Mouse (Mus musculus) heart, embryonic 15.5 days (tissue): ENCODE measurements around the gene Scaper. TPM values are rescaled to one million over a fixed set of nuclear protein-coding genes. Genes with fewer than 3 reads are reported as not detected.
A peak's percentile ranks its signal among the peaks of the same experiment; 100 is the strongest.

Experiments used
- ATAC-seq: fragments of 200-750 bp; cut with Nextera tagmentation; replicated peaks from 2 replicates; pipeline ENCODE4 v1.8.0; 2017; ENCODE audit warnings: low read depth, moderate TSS enrichment; ENCODE audit not compliant: insufficient number of reproducible peaks, insufficient read depth, low FRiP score
- H3K27ac ChIP-seq: fragments of 300-500 bp; sonication (generic); 2 replicates; pipeline ENCODE4 v1.5.1; 2015; ENCODE audit warnings: mild to moderate bottlenecking, inconsistent platforms
- H3K27me3 ChIP-seq: fragments of 300-500 bp; sonication (generic); 2 replicates; pipeline ENCODE4 v1.6.1; 2015; ENCODE audit warnings: inconsistent platforms
- H3K36me3 ChIP-seq: fragments of 300-500 bp; sonication (generic); 2 replicates; pipeline ENCODE4 v1.6.1; 2015; ENCODE audit warnings: mild to moderate bottlenecking, inconsistent platforms
- H3K4me1 ChIP-seq: fragments of 300-500 bp; sonication (generic); replicated peaks from 2 replicates; pipeline ENCODE4 v1.6.1; 2015; ENCODE audit warnings: inconsistent platforms
- H3K4me2 ChIP-seq: fragments of 300-500 bp; sonication (generic); 2 replicates; pipeline ENCODE4 v1.6.1; 2015; ENCODE audit warnings: inconsistent platforms, mild to moderate bottlenecking, moderate library complexity
- H3K4me3 ChIP-seq: fragments of 300-500 bp; sonication (generic); 2 replicates; pipeline ENCODE4 v1.5.1; 2015; ENCODE audit warnings: mild to moderate bottlenecking, inconsistent platforms
- H3K9ac ChIP-seq: fragments of 300-500 bp; sonication (generic); 2 replicates; pipeline ENCODE4 v1.6.1; 2015; ENCODE audit warnings: mild to moderate bottlenecking, inconsistent platforms
- H3K9me3 ChIP-seq: fragments of 300-500 bp; sonication (generic); replicated peaks from 2 replicates; pipeline ENCODE4 v1.6.1; 2016; ENCODE audit warnings: inconsistent platforms
- WGBS: fragments of 180-500 bp; shearing (Covaris S2); methylation state at CpG from one replicate; pipeline ENCODE4 v1.1.7; 2015; ENCODE audit warnings: mixed read lengths; 5-methylcytosine and 5-hydroxymethylcytosine counted together
- polyA plus RNA-seq: library from polyadenylated mRNA; unstranded; fragments of >200 nt; fragmentation: Nextera tagmentation; extraction: Ambion mirVana; gene quantifications from 2 replicates; pipeline ENCODE4 v1.2.1, GENCODE M21; 2015

Gene Scaper
- polyA plus RNA-seq: 8.4 and 8.5 TPM in 2 replicates

GRCm38 (mm10) chr9:55937664-55938617 is at the start of gene Scaper:
TSS of gene Scaper (minus strand) at chr9:55938119.
- Histone ChIP-seq H3K36me3 (no peaks in the 10 kb centered on the region), H3K4me2 (peak within 1 kb of the TSS; percentile 79), H3K4me3 (peak within 1 kb of the TSS; percentile 86), H3K27me3 (no peaks in the 10 kb centered on the region), H3K9me3 (no peaks in the 10 kb centered on the region), H3K4me1 (peaks cover 12% of the 10 kb centered on the region), H3K27ac (peak within 1 kb of the TSS; percentile 84), H3K9ac (peak within 1 kb of the TSS; percentile 88)
- peak; percentile 99 for ATAC-seq
- WGBS: under 1% methylated on average over 60 of the region's 60 CpGs

GRCm38 (mm10) chr9:55946819-55947218 is 8.9 kb upstream of the Scaper start:
- WGBS: 19% methylated on average over 1 of the region's 1 CpGs
- Histone ChIP-seq H3K27ac (no peak overlapping the region), H3K4me2 (no peak overlapping the region), H3K27me3 (no peaks in the 10 kb centered on the region), H3K9ac (no peak overlapping the region), H3K9me3 (no peaks in the 10 kb centered on the region), H3K36me3 (no peaks in the 10 kb centered on the region), H3K4me1 (no peaks in the 10 kb centered on the region), H3K4me3 (no peak overlapping the region)
- ATAC-seq: no peak

GRCm38 (mm10) chr9:55941356-55941755 is 3.4 kb upstream of the Scaper start:
- Histone ChIP-seq H3K9me3 (no peaks in the 10 kb centered on the region), H3K27me3 (no peaks in the 10 kb centered on the region), H3K4me3 (no peak overlapping the region), H3K4me2 (no peak overlapping the region), H3K9ac (no peak overlapping the region), H3K4me1 (peaks cover 12% of the 10 kb centered on the region), H3K27ac (no peak overlapping the region), H3K36me3 (no peaks in the 10 kb centered on the region)
- no peak for ATAC-seq

GRCm38 (mm10) chr9:55938618-55938985 is 683 bp upstream of the Scaper start:
- no peaks in the 10 kb centered on the region for H3K27me3 ChIP-seq
- H3K9me3 ChIP-seq: no peaks in the 10 kb centered on the region
- H3K4me2 ChIP-seq: peak overlapping the region; percentile 79
- H3K4me3 ChIP-seq: peak overlapping the region; percentile 86
- WGBS: 41% methylated on average over 6 of the region's 6 CpGs
- H3K27ac ChIP-seq: no peak overlapping the region
- ATAC-seq: no peak
- no peaks in the 10 kb centered on the region for H3K36me3 ChIP-seq
- peak overlapping the region; percentile 61 for H3K9ac ChIP-seq
- H3K4me1 ChIP-seq: peaks cover 12% of the 10 kb centered on the region

- Histone ChIP-seq H3K4me2 (peak overlapping the region; percentile 79), H3K36me3 (no peaks in the 10 kb centered on the region), H3K9ac (peak overlapping the region; percentile 88), H3K9me3 (no peaks in the 10 kb centered on the region), H3K27me3 (no peaks in the 10 kb centered on the region), H3K4me1 (peaks cover 12% of the 10 kb centered on the region), H3K4me3 (peak overlapping the region; percentile 86), H3K27ac (peak overlapping the region; percentile 44)
- ATAC-seq: no peak
- 41% methylated on average over 5 of the region's 5 CpGs for WGBS
These were observed 675 bp downstream of the Scaper start for GRCm38 (mm10) chr9:55937224-55937663.

- H3K9ac ChIP-seq: no peak overlapping the region
- 50% methylated on average over 1 of the region's 1 CpGs for whole genome bisulfite sequencing
- no peaks in the 10 kb centered on the region for H3K27me3 ChIP-seq
- H3K36me3 ChIP-seq: no peaks in the 10 kb centered on the region
- H3K4me3 ChIP-seq: no peak overlapping the region
- H3K9me3 ChIP-seq: no peaks in the 10 kb centered on the region
- peaks cover 6% of the 10 kb centered on the region; the same call in 1 of the 2 replicates for H3K4me1 ChIP-seq
- no peak overlapping the region for H3K27ac ChIP-seq
- H3K4me2 ChIP-seq: no peak overlapping the region
- ATAC-seq: no peak
These were observed 5.4 kb downstream of the Scaper start for GRCm38 (mm10) chr9:55932482-55932881.

GRCm38 (mm10) chr9:55918579-55918978 is 19.3 kb downstream of the Scaper start:
- H3K27me3 ChIP-seq: no peaks in the 10 kb centered on the region
- no peaks in the 10 kb centered on the region for H3K9me3 ChIP-seq
- H3K9ac ChIP-seq: no peak overlapping the region
- H3K4me3 ChIP-seq: no peak overlapping the region
- no peaks in the 10 kb centered on the region for H3K36me3 ChIP-seq
- no peaks in the 10 kb centered on the region for H3K4me1 ChIP-seq
- H3K4me2 ChIP-seq: no peak overlapping the region
- ATAC-seq: no peak
- 63% methylated on average over 3 of the region's 3 CpGs for WGBS
- no peak overlapping the region for H3K27ac ChIP-seq

- Histone ChIP-seq H3K27ac (no peak overlapping the region), H3K9me3 (no peaks in the 10 kb centered on the region), H3K4me2 (no peak overlapping the region), H3K27me3 (no peaks in the 10 kb centered on the region), H3K4me3 (no peak overlapping the region), H3K36me3 (no peaks in the 10 kb centered on the region), H3K9ac (no peak overlapping the region), H3K4me1 (no peaks in the 10 kb centered on the region)
- no peak for ATAC-seq
These were observed 21.2 kb downstream of the Scaper start for GRCm38 (mm10) chr9:55916751-55917150.

- H3K27me3 ChIP-seq: no peaks in the 10 kb centered on the region
- no peak overlapping the region for H3K4me2 ChIP-seq
- no peaks in the 10 kb centered on the region for H3K9me3 ChIP-seq
- H3K27ac ChIP-seq: no peak overlapping the region
- H3K9ac ChIP-seq: no peak overlapping the region
- ATAC-seq: no peak
- whole genome bisulfite sequencing: 90% methylated on average over 2 of the region's 2 CpGs
- H3K4me3 ChIP-seq: no peak overlapping the region
- H3K36me3 ChIP-seq: peaks cover 10% of the 10 kb centered on the region
- no peaks in the 10 kb centered on the region for H3K4me1 ChIP-seq
These were observed 26.4 kb downstream of the Scaper start for GRCm38 (mm10) chr9:55911481-55911880.

GRCm38 (mm10) chr9:55902964-55903363 is 35.0 kb downstream of the Scaper start:
- Histone ChIP-seq H3K27me3 (no peaks in the 10 kb centered on the region), H3K4me2 (no peak overlapping the region), H3K4me1 (no peaks in the 10 kb centered on the region), H3K9ac (no peak overlapping the region), H3K9me3 (no peaks in the 10 kb centered on the region), H3K4me3 (no peak overlapping the region), H3K36me3 (no peaks in the 10 kb centered on the region), H3K27ac (no peak overlapping the region)
- 76% methylated on average over 2 of the region's 2 CpGs for WGBS
- ATAC-seq: no peak

GRCm38 (mm10) chr9:55901588-55901987 is 36.3 kb downstream of the Scaper start:
- Histone ChIP-seq H3K4me2 (no peak overlapping the region), H3K9me3 (no peaks in the 10 kb centered on the region), H3K27me3 (no peaks in the 10 kb centered on the region), H3K36me3 (no peaks in the 10 kb centered on the region), H3K4me3 (no peak overlapping the region), H3K4me1 (no peaks in the 10 kb centered on the region), H3K27ac (no peak overlapping the region), H3K9ac (no peak overlapping the region)
- WGBS: 60% methylated on average over 3 of the region's 3 CpGs
- no peak for ATAC-seq

GRCm38 (mm10) chr9:55900531-55900930 is 37.4 kb downstream of the Scaper start:
- H3K27ac ChIP-seq: no peak overlapping the region
- no peaks in the 10 kb centered on the region for H3K4me1 ChIP-seq
- H3K36me3 ChIP-seq: no peaks in the 10 kb centered on the region
- no peak overlapping the region for H3K4me3 ChIP-seq
- no peak for ATAC-seq
- 52% methylated on average over 4 of the region's 4 CpGs for WGBS
- H3K27me3 ChIP-seq: no peaks in the 10 kb centered on the region
- H3K9ac ChIP-seq: no peak overlapping the region
- no peak overlapping the region for H3K4me2 ChIP-seq
- no peaks in the 10 kb centered on the region for H3K9me3 ChIP-seq
